Mouse (Mus musculus) gonadal fat pad, adult 2 months (tissue): ENCODE results near the gene Nxpe2. TPM values are rescaled to one million over a fixed set of nuclear protein-coding genes. Genes with fewer than 3 reads are reported as not detected.
"Not testable (repeated sequence)": the region's sequence is repeated elsewhere in the genome, so short reads cannot be mapped to it uniquely, and the experiment has no call there.

ENCODE experiments used
- DNase-seq: peaks from one replicate; pipeline ENCODE4 v3.0.0-alpha.2; 2012; ENCODE audit warnings: low read depth
- polyA plus RNA-seq: library from polyadenylated mRNA; depleted of rRNA; stranded (reverse); fragments of >200 nt; gene quantifications from 2 replicates; pipeline ENCODE4 v1.2.3, GENCODE M21; 2012; rRNA removed

Gene Nxpe2
- 24.8 and 40.1 TPM in 2 replicates for polyA plus RNA-seq

- DNase-seq = no peak
Measured at GRCm38 (mm10) chr9:48353148-48353698, at the start of gene Nxpe2. Gene Nxpe2 (minus strand): TSS chr9:48353454.

GRCm38 (mm10) chr9:48389983-48390382 is 36.7 kb upstream of the Nxpe2 start:
- DNase-seq = no peak

- DNase-seq = no peak
Measured at GRCm38 (mm10) chr9:48388451-48388850, 35.2 kb upstream of the Nxpe2 start.

- DNase-seq = no peak
Measured at GRCm38 (mm10) chr9:48374357-48374756, 21.1 kb upstream of the Nxpe2 start.

GRCm38 (mm10) chr9:48373232-48373878 is 20.1 kb upstream of the Nxpe2 start:
- DNase-seq = no peak

- no peak for DNase-seq
Measured at GRCm38 (mm10) chr9:48362743-48363142, 9.5 kb upstream of the Nxpe2 start.

- no peak for DNase-seq
Measured at GRCm38 (mm10) chr9:48361815-48362631, 8.8 kb upstream of the Nxpe2 start.

GRCm38 (mm10) chr9:48360826-48361225 is 7.6 kb upstream of the Nxpe2 start:
- no peak for DNase-seq

GRCm38 (mm10) chr9:48357097-48357496 is 3.8 kb upstream of the Nxpe2 start:
- DNase-seq = no peak

- DNase-seq = no peak
Measured at GRCm38 (mm10) chr9:48354793-48355192, 1.5 kb upstream of the Nxpe2 start.

- no peak for DNase-seq
Measured at GRCm38 (mm10) chr9:48354122-48354521, 868 bp upstream of the Nxpe2 start.

- no peak for DNase-seq
Measured at GRCm38 (mm10) chr9:48345866-48346265, 7.4 kb downstream of the Nxpe2 start.

GRCm38 (mm10) chr9:48345456-48345855 is 7.8 kb downstream of the Nxpe2 start:
- DNase-seq = no peak

- no peak for DNase-seq
Measured at GRCm38 (mm10) chr9:48340708-48341380, 12.4 kb downstream of the Nxpe2 start.

GRCm38 (mm10) chr9:48339563-48339962 is 13.7 kb downstream of the Nxpe2 start:
- no peak for DNase-seq

GRCm38 (mm10) chr9:48338783-48339455 is 14.3 kb downstream of the Nxpe2 start:
- no peak for DNase-seq

GRCm38 (mm10) chr9:48329597-48329996 is 23.7 kb downstream of the Nxpe2 start:
- no peak for DNase-seq

GRCm38 (mm10) chr9:48326338-48326737 is 26.9 kb downstream of the Nxpe2 start:
- DNase-seq = no peak

GRCm38 (mm10) chr9:48315825-48316224 is 37.4 kb downstream of the Nxpe2 start:
- no peak for DNase-seq

- no peak for DNase-seq
Measured at GRCm38 (mm10) chr9:48314194-48314593, 39.1 kb downstream of the Nxpe2 start.

- no peak for DNase-seq
Measured at GRCm38 (mm10) chr9:48311241-48311640, 42.0 kb downstream of the Nxpe2 start.

- not testable (repeated sequence) for DNase-seq
Measured at GRCm38 (mm10) chr9:48303564-48303963, 49.7 kb downstream of the Nxpe2 start.
